Mouse (Mus musculus) stomach, embryonic 16.5 days (tissue): ENCODE measurements at regions not wholly inside any gene's neighbourhood (a gene's known extent, or its start where the extent isn't known, plus 50 kb on each side); places are given as distances from the start of the nearest gene placed in this dataset.

Source experiments
- ATAC-seq: fragments of 200-750 bp; cut with Nextera tagmentation; 2 replicates; pipeline ENCODE4 v1.8.0; 2017; ENCODE audit warnings: moderate number of reproducible peaks, moderate TSS enrichment; ENCODE audit not compliant: insufficient read depth, low FRiP score
- H3K27ac ChIP-seq: fragments of 300-500 bp; sonication (generic); 2 replicates; pipeline ENCODE4 v1.5.1; 2014; ENCODE audit warnings: low read length
- H3K27me3 ChIP-seq: fragments of 300-500 bp; sonication (generic); 2 replicates; pipeline ENCODE4 v1.6.1; 2014; ENCODE audit warnings: low read length, control low read depth, mixed read lengths; ENCODE audit not compliant: control insufficient read depth, insufficient read depth
- H3K36me3 ChIP-seq: fragments of 300-500 bp; sonication (generic); 2 replicates; pipeline ENCODE4 v1.6.1; 2014; ENCODE audit warnings: low read length; ENCODE audit not compliant: control insufficient read depth, insufficient read depth
- H3K4me1 ChIP-seq: fragments of 300-500 bp; sonication (generic); 2 replicates; pipeline ENCODE4 v1.6.1; 2014; ENCODE audit warnings: low read length, control low read depth, mixed read lengths; ENCODE audit not compliant: control insufficient read depth, insufficient read depth
- H3K4me2 ChIP-seq: fragments of 300-500 bp; sonication (generic); 2 replicates; pipeline ENCODE4 v1.6.1; 2014; ENCODE audit warnings: low read depth, low read length, mixed read lengths
- H3K4me3 ChIP-seq: fragments of 300-500 bp; sonication (generic); replicated peaks from 2 replicates; pipeline ENCODE4 v1.5.1; 2014; ENCODE audit warnings: mild to moderate bottlenecking, low read length
- H3K9ac ChIP-seq: fragments of 300-500 bp; sonication (generic); 2 replicates; pipeline ENCODE4 v1.6.1; 2014; ENCODE audit warnings: low read length
- H3K9me3 ChIP-seq: fragments of 300-500 bp; sonication (generic); replicated peaks from 2 replicates; pipeline ENCODE4 v1.6.1; 2016; ENCODE audit warnings: low read length, control low read depth; ENCODE audit not compliant: control insufficient read depth
- WGBS: fragments of 180-500 bp; shearing (Covaris S2); extraction: QIAGEN DNeasy Blood & Tissue Kit; methylation state at CpG from one replicate; pipeline ENCODE4 v1.1.7; 2014; 5-methylcytosine and 5-hydroxymethylcytosine counted together

- Histone ChIP-seq H3K9me3 (no peaks in the 10 kb centered on the region), H3K9ac (no peak overlapping the region), H3K4me1 (no peaks in the 10 kb centered on the region), H3K27me3 (no peaks in the 10 kb centered on the region), H3K4me2 (no peak overlapping the region), H3K27ac (no peak overlapping the region), H3K36me3 (no peaks in the 10 kb centered on the region), H3K4me3 (no peak overlapping the region)
- ATAC-seq: no peak
- 81% methylated on average over 6 of the region's 6 CpGs for WGBS
These were observed 81.1 kb upstream of the Ptch1 start for GRCm38 (mm10) chr13:63654514-63654913.

- Histone ChIP-seq H3K36me3 (no peaks in the 10 kb centered on the region), H3K27me3 (no peaks in the 10 kb centered on the region), H3K4me3 (no peak overlapping the region), H3K9me3 (no peaks in the 10 kb centered on the region), H3K4me1 (no peaks in the 10 kb centered on the region), H3K27ac (no peak overlapping the region), H3K4me2 (no peak overlapping the region), H3K9ac (no peak overlapping the region)
- no peak for ATAC-seq
- whole genome bisulfite sequencing: 87% methylated on average over 8 of the region's 8 CpGs
These were observed 83.7 kb upstream of the Ptch1 start for GRCm38 (mm10) chr13:63657115-63657514.

GRCm38 (mm10) chr13:63659412-63659811, 86.0 kb upstream of the Ptch1 start:
- H3K4me2 ChIP-seq: no peak overlapping the region
- no peaks in the 10 kb centered on the region for H3K27me3 ChIP-seq
- no peaks in the 10 kb centered on the region for H3K4me1 ChIP-seq
- no peak overlapping the region for H3K9ac ChIP-seq
- WGBS: 87% methylated on average over 7 of the region's 7 CpGs
- H3K9me3 ChIP-seq: no peaks in the 10 kb centered on the region
- H3K27ac ChIP-seq: no peak overlapping the region
- H3K36me3 ChIP-seq: no peaks in the 10 kb centered on the region
- H3K4me3 ChIP-seq: no peak overlapping the region
- no peak for ATAC-seq

- no peak overlapping the region for H3K4me2 ChIP-seq
- no peak overlapping the region for H3K9ac ChIP-seq
- H3K9me3 ChIP-seq: no peaks in the 10 kb centered on the region
- no peak overlapping the region for H3K4me3 ChIP-seq
- no peak for ATAC-seq
- no peaks in the 10 kb centered on the region for H3K4me1 ChIP-seq
- no peaks in the 10 kb centered on the region for H3K36me3 ChIP-seq
- 67% methylated on average over 4 of the region's 4 CpGs for WGBS
- no peaks in the 10 kb centered on the region for H3K27me3 ChIP-seq
- no peak overlapping the region for H3K27ac ChIP-seq
These were observed 87.0 kb upstream of the Ptch1 start for GRCm38 (mm10) chr13:63660431-63660830.

GRCm38 (mm10) chr13:63668576-63668975, 95.2 kb upstream of the Ptch1 start:
- no peaks in the 10 kb centered on the region for H3K9me3 ChIP-seq
- H3K9ac ChIP-seq: no peak overlapping the region
- H3K36me3 ChIP-seq: no peaks in the 10 kb centered on the region
- H3K4me3 ChIP-seq: no peak overlapping the region
- 0 out of 2 replicates have a peak, but pooled peaks cover 4% of the 10 kb centered on the region for H3K4me1 ChIP-seq
- no peaks in the 10 kb centered on the region for H3K27me3 ChIP-seq
- WGBS: 38% methylated on average over 4 of the region's 4 CpGs
- peak; percentile 33; the same call in 1 of the 2 replicates for ATAC-seq
- H3K27ac ChIP-seq: no peak overlapping the region
- no peak overlapping the region for H3K4me2 ChIP-seq

GRCm38 (mm10) chr13:63669031-63669430, 95.6 kb upstream of the Ptch1 start:
- ATAC-seq: no peak
- Histone ChIP-seq H3K9me3 (no peaks in the 10 kb centered on the region), H3K27ac (no peak overlapping the region), H3K4me3 (no peak overlapping the region), H3K4me2 (no peak overlapping the region), H3K36me3 (no peaks in the 10 kb centered on the region), H3K27me3 (no peaks in the 10 kb centered on the region), H3K9ac (no peak overlapping the region), H3K4me1 (0 out of 2 replicates have a peak, but pooled peaks cover 4% of the 10 kb centered on the region)
- 45% methylated on average over 2 of the region's 2 CpGs for WGBS

- H3K36me3 ChIP-seq: no peaks in the 10 kb centered on the region
- H3K9ac ChIP-seq: no peak overlapping the region
- no peak overlapping the region for H3K27ac ChIP-seq
- ATAC-seq: no peak
- H3K4me1 ChIP-seq: 0 out of 2 replicates have a peak, but pooled peaks cover 4% of the 10 kb centered on the region
- H3K27me3 ChIP-seq: no peaks in the 10 kb centered on the region
- H3K4me2 ChIP-seq: no peak overlapping the region
- H3K4me3 ChIP-seq: no peak overlapping the region
- H3K9me3 ChIP-seq: no peaks in the 10 kb centered on the region
- 40% methylated on average over 4 of the region's 4 CpGs for WGBS
These were observed 99.0 kb upstream of the Ptch1 start for GRCm38 (mm10) chr13:63672425-63672824.

GRCm38 (mm10) chr13:63677696-63678095, 104.3 kb upstream of the Ptch1 start:
- Histone ChIP-seq H3K4me2 (no peak overlapping the region), H3K4me3 (no peak overlapping the region), H3K4me1 (no peaks in the 10 kb centered on the region), H3K9ac (no peak overlapping the region), H3K36me3 (no peaks in the 10 kb centered on the region), H3K27ac (no peak overlapping the region), H3K27me3 (peaks cover 3% of the 10 kb centered on the region; the same call in 1 of the 2 replicates), H3K9me3 (no peaks in the 10 kb centered on the region)
- no peak for ATAC-seq
- 66% methylated on average over 2 of the region's 2 CpGs for WGBS

GRCm38 (mm10) chr13:63678265-63679260, 105.2 kb upstream of the Ptch1 start:
- 69% methylated on average over 10 of the region's 10 CpGs for WGBS

More at GRCm38 (mm10) chr13:63678265-63679260, 105.2 kb upstream of the Ptch1 start:
- Histone ChIP-seq H3K4me1 (no peaks in the 10 kb centered on the region), H3K4me3 (no peak overlapping the region), H3K4me2 (no peak overlapping the region), H3K27me3 (peaks cover 3% of the 10 kb centered on the region; the same call in 1 of the 2 replicates), H3K9me3 (no peaks in the 10 kb centered on the region), H3K36me3 (no peaks in the 10 kb centered on the region), H3K27ac (no peak overlapping the region), H3K9ac (no peak overlapping the region)
- ATAC-seq: no peak
